Mouse (Mus musculus): Measurements from ENCODE around the gene Cdh18. TPM values are rescaled to one million over a fixed set of nuclear protein-coding genes. Genes with fewer than 3 reads are reported as not detected.

Cdh18 gene
- total and polyA plus RNA-seq, 2 experiments from 2014 or later: 0.15 TPM; not detected in 1

DNA sequence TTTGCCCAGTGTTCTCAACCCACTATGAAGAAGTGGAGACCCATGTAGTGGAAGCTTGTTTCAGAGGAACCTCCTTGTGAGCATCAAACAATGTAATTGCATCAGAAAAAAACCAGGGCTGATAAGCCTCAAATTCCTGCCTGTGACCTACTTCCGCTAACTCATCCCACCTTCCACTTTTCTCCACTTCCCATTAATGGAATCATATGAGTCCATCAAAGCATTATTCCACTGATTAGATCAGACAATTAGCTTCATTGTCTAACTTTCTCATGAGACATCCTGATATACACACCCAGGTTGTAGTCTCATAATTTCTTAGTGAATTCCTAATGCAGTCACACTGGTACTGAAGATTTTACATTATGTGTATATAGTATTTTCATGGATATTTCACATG lies 859.4 kb downstream of the Cdh18 start:
- Histone ChIP-seq H3K27ac (ENCODE audit: low read depth) (no peak overlapping the region), H3K27me3 (ENCODE audit: control insufficient read depth, insufficient read depth, low read length) (no peaks in the 10 kb centered on the region), H3K4me1 (ENCODE audit: control insufficient read depth, insufficient read depth) (no peaks in the 10 kb centered on the region), H3K9me3 (replicated peaks; ENCODE audit: control insufficient read depth, low read length) (no peaks in the 10 kb centered on the region), H3K36me3 (replicated peaks; ENCODE audit: control insufficient read depth, insufficient read depth, low read length) (no peaks in the 10 kb centered on the region), H3K4me3 (ENCODE audit: low read depth, low read length) (no peak overlapping the region), H3K4me2 (ENCODE audit: low read depth, low read length) (no peak overlapping the region), H3K9ac (replicated peaks; ENCODE audit: low read depth, low read length) (no peak overlapping the region)
- TF ChIP-seq EP300 (IDR thresholded peaks at IDR 0.05; ENCODE audit: low read depth) (no peak), CTCF (IDR thresholded peaks at IDR 0.05; ENCODE audit: low read depth) (no peak)
- ATAC-seq (ENCODE audit: insufficient read depth, low read depth) (no peak), DNase-seq (ENCODE audit: low spot score) (no peak)
- WGBS: 68% methylated on average over 1 of the region's 1 CpGs

DNA sequence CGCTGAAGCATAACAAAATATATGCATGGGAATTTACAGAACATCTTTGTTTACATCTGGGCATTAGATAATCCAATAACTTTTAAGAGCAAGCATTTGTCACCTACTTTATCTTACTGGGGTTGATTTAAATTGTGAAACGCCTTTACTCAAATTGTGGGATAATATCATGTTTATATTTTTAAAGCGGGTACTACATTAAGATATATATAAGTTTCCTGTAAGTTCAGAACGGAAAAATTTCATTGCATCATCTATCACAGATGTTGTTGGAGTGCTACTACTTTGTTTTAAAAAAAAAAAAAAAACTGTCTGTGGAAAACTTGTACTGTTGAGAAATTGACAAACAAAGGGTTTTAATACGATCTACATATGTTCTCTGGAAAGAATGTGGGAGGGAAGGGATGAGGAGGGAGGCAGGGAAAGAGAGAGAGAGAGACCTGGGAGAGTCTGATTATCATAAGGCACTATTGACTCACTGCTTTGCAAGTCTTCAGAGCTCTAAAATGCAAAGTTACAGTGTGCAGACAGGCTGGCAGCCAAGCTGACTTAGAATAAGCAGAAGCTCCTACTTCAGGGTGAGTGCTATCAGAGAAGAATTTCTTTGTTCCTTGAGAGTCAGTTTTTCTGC lies 867.7 kb downstream of the Cdh18 start:
- ATAC-seq (ENCODE audit: insufficient read depth, low read depth) (no peak), DNase-seq (ENCODE audit: low spot score) (no peak)
- H3K9ac ChIP-seq (replicated peaks; ENCODE audit: low read depth, low read length): no peak overlapping the region
- WGBS: 58% methylated on average over 5 of the region's 5 CpGs
- no peaks in the 10 kb centered on the region for H3K36me3 ChIP-seq (replicated peaks; ENCODE audit: control insufficient read depth, insufficient read depth, low read length)
- H3K9me3 ChIP-seq (replicated peaks; ENCODE audit: control insufficient read depth, low read length): no peaks in the 10 kb centered on the region
- H3K4me3 ChIP-seq (ENCODE audit: low read depth, low read length): no peak overlapping the region
- H3K4me1 ChIP-seq (ENCODE audit: control insufficient read depth, insufficient read depth): no peaks in the 10 kb centered on the region
- H3K27me3 ChIP-seq (ENCODE audit: control insufficient read depth, insufficient read depth, low read length): no peaks in the 10 kb centered on the region
- H3K4me2 ChIP-seq (ENCODE audit: low read depth, low read length): no peak overlapping the region
- H3K27ac ChIP-seq (ENCODE audit: low read depth): no peak overlapping the region
- TF ChIP-seq EP300 (IDR thresholded peaks at IDR 0.05; ENCODE audit: low read depth) (no peak), CTCF (IDR thresholded peaks at IDR 0.05; ENCODE audit: low read depth) (no peak)

DNA sequence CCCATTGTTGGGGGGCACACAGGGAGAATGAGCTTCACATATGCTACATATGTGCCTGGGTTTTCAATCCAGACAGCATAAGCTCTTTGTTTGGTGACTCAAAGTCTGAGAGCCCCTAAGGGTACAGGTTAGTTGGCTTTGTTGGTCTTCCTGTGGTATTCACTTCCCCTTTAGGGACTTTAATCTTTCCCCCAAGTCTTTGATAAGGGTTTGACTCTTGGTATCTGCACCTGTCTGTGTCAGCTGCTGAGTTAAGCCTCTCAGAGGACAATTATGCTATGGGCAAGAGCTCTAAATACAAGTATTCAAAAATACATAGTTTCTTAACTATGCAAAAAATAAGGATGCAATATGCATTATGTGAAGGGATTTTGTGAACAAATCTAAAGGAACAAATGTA lies 869.3 kb downstream of the Cdh18 start:
- Histone ChIP-seq H3K4me3 (ENCODE audit: low read depth, low read length) (no peak overlapping the region), H3K4me2 (ENCODE audit: low read depth, low read length) (no peak overlapping the region), H3K9ac (replicated peaks; ENCODE audit: low read depth, low read length) (no peak overlapping the region), H3K27me3 (ENCODE audit: control insufficient read depth, insufficient read depth, low read length) (no peaks in the 10 kb centered on the region), H3K9me3 (replicated peaks; ENCODE audit: control insufficient read depth, low read length) (no peaks in the 10 kb centered on the region), H3K27ac (ENCODE audit: low read depth) (no peak overlapping the region), H3K4me1 (ENCODE audit: control insufficient read depth, insufficient read depth) (no peaks in the 10 kb centered on the region), H3K36me3 (replicated peaks; ENCODE audit: control insufficient read depth, insufficient read depth, low read length) (no peaks in the 10 kb centered on the region)
- no peak for TF ChIP-seq EP300 (IDR thresholded peaks at IDR 0.05; ENCODE audit: low read depth)
- TF ChIP-seq CTCF (IDR thresholded peaks at IDR 0.05; ENCODE audit: low read depth): no peak
- no peak for DNase-seq (ENCODE audit: low spot score)
- no peak for ATAC-seq (ENCODE audit: insufficient read depth, low read depth)

DNA sequence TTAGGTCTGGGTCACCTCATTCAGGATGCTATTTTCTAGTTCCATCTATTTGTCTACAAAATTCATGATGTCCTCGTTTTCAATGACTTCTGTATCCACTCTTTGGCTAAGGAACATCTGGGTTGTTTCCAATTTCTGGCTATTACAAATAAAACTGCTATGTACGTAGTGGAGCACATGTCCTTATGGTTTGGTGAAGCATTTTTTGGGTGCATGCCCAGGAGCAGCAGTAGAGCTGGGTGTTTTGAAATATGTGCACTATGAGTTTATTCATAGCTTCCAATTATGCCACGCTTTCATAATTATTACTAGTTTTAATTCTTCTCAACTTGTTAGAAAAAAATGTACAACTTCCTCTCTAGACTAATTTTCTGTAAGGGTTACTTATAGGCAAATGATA lies 871.2 kb downstream of the Cdh18 start:
- no peaks in the 10 kb centered on the region for H3K27me3 ChIP-seq (ENCODE audit: control insufficient read depth, insufficient read depth, low read length)
- H3K36me3 ChIP-seq (replicated peaks; ENCODE audit: control insufficient read depth, insufficient read depth, low read length): no peaks in the 10 kb centered on the region
- TF ChIP-seq CTCF (IDR thresholded peaks at IDR 0.05; ENCODE audit: low read depth): no peak
- TF ChIP-seq EP300 (IDR thresholded peaks at IDR 0.05; ENCODE audit: low read depth): no peak
- no peak overlapping the region for H3K9ac ChIP-seq (replicated peaks; ENCODE audit: low read depth, low read length)
- ATAC-seq (ENCODE audit: insufficient read depth, low read depth) (no peak), DNase-seq (ENCODE audit: low spot score) (no peak)
- H3K27ac ChIP-seq (ENCODE audit: low read depth): no peak overlapping the region
- no peak overlapping the region for H3K4me2 ChIP-seq (ENCODE audit: low read depth, low read length)
- no peaks in the 10 kb centered on the region for H3K9me3 ChIP-seq (replicated peaks; ENCODE audit: control insufficient read depth, low read length)
- 49% methylated on average over 3 of the region's 3 CpGs for whole genome bisulfite sequencing
- H3K4me1 ChIP-seq (ENCODE audit: control insufficient read depth, insufficient read depth): no peaks in the 10 kb centered on the region
- H3K4me3 ChIP-seq (ENCODE audit: low read depth, low read length): no peak overlapping the region

DNA sequence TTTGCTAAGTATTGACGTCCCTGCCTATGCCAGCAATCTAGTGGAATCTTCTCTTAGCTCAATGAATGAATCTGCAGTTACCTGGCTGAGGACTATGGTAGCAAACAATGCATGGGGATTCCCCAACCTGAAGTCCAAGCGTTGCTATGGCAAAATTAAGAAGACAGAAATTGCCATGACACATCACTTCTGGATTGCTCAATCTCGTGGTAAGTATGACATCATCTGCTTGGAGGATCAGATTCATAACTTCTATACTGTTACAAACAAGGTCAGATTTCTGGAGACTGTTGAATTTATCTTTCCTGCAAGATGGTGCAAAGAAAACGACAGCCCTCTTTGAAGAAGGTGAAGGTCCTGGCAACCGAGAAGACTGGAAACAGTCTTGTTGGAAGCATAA lies 881.2 kb downstream of the Cdh18 start:
- Histone ChIP-seq H3K9me3 (replicated peaks; ENCODE audit: control insufficient read depth, low read length) (no peaks in the 10 kb centered on the region), H3K4me1 (ENCODE audit: control insufficient read depth, insufficient read depth) (no peaks in the 10 kb centered on the region), H3K4me2 (ENCODE audit: low read depth, low read length) (no peak overlapping the region), H3K4me3 (ENCODE audit: low read depth, low read length) (no peak overlapping the region), H3K27ac (ENCODE audit: low read depth) (no peak overlapping the region), H3K9ac (replicated peaks; ENCODE audit: low read depth, low read length) (no peak overlapping the region), H3K27me3 (ENCODE audit: control insufficient read depth, insufficient read depth, low read length) (no peaks in the 10 kb centered on the region), H3K36me3 (replicated peaks; ENCODE audit: control insufficient read depth, insufficient read depth, low read length) (no peaks in the 10 kb centered on the region)
- WGBS: 69% methylated on average over 5 of the region's 5 CpGs
- ATAC-seq (ENCODE audit: insufficient read depth, low read depth) (no peak), DNase-seq (ENCODE audit: low spot score) (no peak)
- TF ChIP-seq EP300 (IDR thresholded peaks at IDR 0.05; ENCODE audit: low read depth) (no peak), CTCF (IDR thresholded peaks at IDR 0.05; ENCODE audit: low read depth) (no peak)

DNA sequence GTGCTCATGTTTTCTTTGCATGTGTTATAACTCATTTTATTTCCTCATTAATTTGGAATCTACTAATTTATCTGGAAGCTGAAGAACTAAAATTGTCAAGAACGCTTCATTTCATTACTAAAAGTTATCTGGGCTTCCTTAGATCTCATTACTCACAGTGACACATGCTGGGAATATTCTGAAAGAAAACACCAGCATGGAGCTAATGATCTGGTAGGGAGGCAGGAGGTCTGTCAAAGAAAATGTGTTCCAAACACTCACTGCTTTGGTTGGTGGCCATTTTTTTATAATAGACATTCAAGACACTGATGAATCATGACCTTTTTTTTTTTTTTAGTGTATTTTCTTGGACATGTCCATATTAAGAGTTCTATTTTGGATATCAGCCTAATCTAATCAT lies 899.7 kb downstream of the Cdh18 start:
- Histone ChIP-seq H3K36me3 (replicated peaks; ENCODE audit: control insufficient read depth, insufficient read depth, low read length) (no peaks in the 10 kb centered on the region), H3K4me3 (ENCODE audit: low read depth, low read length) (no peak overlapping the region), H3K9me3 (replicated peaks; ENCODE audit: control insufficient read depth, low read length) (no peaks in the 10 kb centered on the region), H3K9ac (replicated peaks; ENCODE audit: low read depth, low read length) (no peak overlapping the region), H3K4me1 (ENCODE audit: control insufficient read depth, insufficient read depth) (no peaks in the 10 kb centered on the region), H3K4me2 (ENCODE audit: low read depth, low read length) (no peak overlapping the region), H3K27ac (ENCODE audit: low read depth) (no peak overlapping the region), H3K27me3 (ENCODE audit: control insufficient read depth, insufficient read depth, low read length) (no peaks in the 10 kb centered on the region)
- WGBS: 65% methylated on average over 1 of the region's 1 CpGs
- TF ChIP-seq EP300 (IDR thresholded peaks at IDR 0.05; ENCODE audit: low read depth) (no peak), CTCF (IDR thresholded peaks at IDR 0.05; ENCODE audit: low read depth) (no peak)
- DNase-seq (ENCODE audit: low spot score): no peak
- no peak for ATAC-seq (ENCODE audit: insufficient read depth, low read depth)
